Mouse (Mus musculus) layer of hippocampus, adult 8-10 months (tissue): ENCODE data around the gene Spns3. TPM values are rescaled to one million over a fixed set of nuclear protein-coding genes. Genes with fewer than 3 reads are reported as not detected.

Experiments
- DNase-seq, 2 experiments: peaks; one replicate each; pipeline ENCODE4 v3.0.0; 2022; ENCODE audit warnings: low spot score in 2 of 2
- total RNA-seq, 4 experiments: library from RNA; stranded (reverse); gene quantifications; 2 replicates each; pipeline ENCODE4 v1.2.4; 2022

Gene Spns3
- total RNA-seq, 4 experiments from 2014 or later = 0.33 to 0.58 (median 0.48) TPM

DNA sequence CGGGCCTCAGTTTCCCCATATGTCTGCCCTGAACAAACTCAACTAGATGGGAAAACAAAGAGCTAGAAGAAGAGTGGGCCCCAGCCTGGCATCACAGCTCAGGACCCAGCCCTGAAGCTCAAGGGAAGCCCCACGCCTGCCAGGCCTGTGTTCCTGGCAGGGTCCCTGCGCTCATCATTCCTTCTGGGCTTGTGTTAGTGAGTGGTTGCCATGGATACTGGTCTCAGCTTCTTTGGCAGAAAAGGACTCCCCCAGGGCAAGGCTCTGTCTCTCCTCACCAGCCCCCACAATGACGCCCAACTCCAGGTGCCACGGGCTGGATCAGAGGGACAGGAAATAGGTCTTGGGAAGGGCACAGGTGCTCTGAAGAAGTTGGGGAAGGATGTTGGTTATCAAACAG, 65.1 kb downstream of the Spns3 start:
- peak in 1 of 2 experiments; percentile 48 for DNase-seq

GRCm38 (mm10) chr11:72484549-72484948, 65.8 kb downstream of the Spns3 start:
- DNase-seq = no peak

DNA sequence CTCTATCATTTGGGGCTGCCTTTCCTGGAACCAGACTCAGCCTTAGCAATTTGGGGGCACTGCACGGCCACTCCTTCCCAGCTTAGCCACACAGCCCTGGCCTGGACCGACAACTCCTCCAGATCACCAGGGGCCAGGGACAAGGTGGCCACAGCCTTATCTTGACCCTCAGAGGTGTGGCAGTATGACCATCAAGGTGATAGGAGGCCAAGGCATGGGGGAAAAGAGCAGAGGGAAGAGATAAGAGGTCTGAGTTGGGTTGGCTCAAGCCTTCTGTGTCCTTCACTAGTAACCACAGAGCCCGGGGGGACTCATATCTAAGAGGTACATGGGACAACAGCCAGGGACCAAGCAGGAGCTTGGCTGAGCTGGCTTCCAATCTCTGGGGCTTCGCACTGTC, 68.4 kb downstream of the Spns3 start:
- no peak for DNase-seq

GRCm38 (mm10) chr11:72481313-72481712, 69.0 kb downstream of the Spns3 start:
- no peak for DNase-seq

GRCm38 (mm10) chr11:72479499-72479898, 70.8 kb downstream of the Spns3 start:
- DNase-seq = no peak

- no peak for DNase-seq
Observed at GRCm38 (mm10) chr11:72478228-72478627, 72.1 kb downstream of the Spns3 start.

DNA sequence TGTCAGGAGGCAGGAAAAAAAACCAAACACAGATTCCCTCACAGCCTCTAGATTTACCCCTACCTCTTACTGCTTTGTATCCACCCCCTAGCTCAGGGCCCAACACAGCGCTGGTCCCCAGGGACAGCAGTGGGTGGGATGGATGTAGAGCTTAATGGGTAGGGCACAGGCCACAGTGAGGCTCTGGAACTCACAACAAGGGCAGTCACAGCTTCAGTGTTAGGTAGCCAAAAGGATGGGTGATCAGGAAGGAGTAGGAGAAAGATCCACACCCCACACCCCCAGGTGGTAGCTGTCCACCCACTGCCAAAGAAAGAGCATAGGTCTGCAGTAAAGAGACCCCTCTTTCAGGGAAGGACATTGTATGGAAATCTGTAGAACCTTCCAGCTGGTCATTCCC, 72.7 kb downstream of the Spns3 start:
- DNase-seq = no peak

DNA sequence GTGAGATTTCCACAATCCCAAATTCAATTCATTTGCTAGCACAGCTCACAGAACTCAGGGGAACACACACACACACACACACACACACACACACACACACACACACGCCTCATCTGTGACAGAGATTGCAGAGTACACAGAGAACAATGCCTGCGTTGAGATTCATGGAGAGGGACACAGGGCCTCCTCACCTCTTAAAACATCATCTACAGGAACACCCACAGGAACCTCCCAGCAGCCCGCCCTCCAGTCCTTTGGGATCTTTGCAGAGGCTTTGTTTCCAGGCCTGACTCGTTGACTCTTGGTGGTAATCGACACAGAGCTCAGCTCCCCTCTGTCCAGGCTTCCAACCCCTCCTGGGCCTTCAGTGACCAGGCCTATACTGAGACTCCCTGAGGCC, 73.1 kb downstream of the Spns3 start:
- DNase-seq = no peak

GRCm38 (mm10) chr11:72476074-72476625, 74.2 kb downstream of the Spns3 start:
- no peak for DNase-seq

DNA sequence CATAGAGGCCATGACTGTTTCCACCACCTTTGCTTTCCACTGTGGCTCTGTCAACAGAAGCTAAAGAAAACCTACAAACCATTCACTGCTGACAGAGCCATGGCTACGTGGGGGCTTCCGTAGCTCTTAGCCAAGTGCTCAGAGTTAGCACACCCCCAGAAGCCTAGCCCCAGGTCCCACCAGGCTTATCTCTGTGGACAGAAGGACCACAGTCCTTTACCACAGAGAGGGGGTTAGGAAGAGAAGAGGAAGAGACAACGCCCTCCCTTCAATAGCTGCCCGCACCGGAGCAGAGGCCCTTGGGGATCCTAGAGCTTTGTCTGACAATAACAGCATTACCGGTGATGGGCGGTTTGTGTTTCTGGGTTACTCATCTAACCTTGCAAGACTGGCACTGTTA, 74.9 kb downstream of the Spns3 start:
- DNase-seq = no peak

DNA sequence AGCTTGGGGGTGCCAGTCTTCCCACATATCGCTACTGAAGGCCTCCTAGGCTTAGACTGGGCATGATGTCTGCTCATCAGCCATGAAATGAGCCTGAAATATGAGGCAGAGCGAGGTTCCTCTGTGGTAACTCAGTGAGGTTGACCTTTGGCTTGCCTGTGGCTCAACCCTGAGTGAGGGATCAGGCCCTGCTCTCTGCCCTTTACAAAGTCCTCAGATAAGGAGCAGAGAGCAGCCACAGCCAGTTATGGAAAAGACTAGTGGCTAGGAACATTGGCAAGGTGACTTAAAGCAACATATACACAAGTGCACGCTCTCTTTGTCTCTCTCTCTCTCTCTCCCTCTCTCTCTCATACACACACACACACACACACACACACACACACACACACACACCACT, 75.4 kb downstream of the Spns3 start:
- DNase-seq = no peak

DNA sequence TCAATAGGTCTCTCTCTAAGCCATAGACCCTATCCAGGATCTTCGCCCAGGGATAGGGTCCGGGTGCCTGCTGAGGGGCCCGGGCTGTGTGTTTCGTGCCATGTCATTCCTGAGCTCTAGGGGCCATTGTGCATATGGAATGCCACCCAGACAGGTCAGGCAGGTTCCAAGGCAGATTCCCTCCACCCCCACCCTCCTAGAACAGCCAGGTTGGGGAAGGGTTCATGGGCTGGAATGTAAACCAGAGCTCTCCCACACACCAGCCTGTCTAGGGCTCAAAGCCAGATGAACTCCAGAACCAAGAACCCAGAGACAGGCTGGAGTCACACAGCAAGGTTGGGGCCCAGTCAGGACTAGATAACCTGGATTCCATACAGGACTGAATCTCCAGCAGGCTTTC, 76.8 kb downstream of the Spns3 start:
- no peak for DNase-seq

DNA sequence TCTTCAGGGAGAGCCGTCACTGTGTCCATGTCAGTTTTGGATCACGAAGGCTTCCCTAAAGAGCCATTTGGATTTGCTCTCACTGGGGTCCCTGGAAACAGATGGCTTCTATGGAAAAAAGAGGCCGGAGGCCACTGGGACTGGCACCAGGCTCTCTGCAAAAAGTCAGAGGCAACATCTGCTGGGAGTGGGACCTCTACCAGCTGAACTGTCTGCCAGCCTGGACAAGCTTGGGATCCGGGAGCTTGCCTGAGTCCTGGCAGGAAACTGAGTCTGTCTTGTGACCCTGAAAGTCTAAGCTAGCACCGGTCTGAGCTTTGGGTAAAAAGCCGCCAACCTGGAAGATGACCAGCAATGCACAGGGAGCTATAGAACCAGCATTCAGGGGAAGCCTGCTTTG, 78.9 kb downstream of the Spns3 start:
- DNase-seq = no peak

- no peak for DNase-seq
Observed at GRCm38 (mm10) chr11:72470004-72470403, 80.3 kb downstream of the Spns3 start.

GRCm38 (mm10) chr11:72469217-72469616, 81.1 kb downstream of the Spns3 start:
- peak in 1 of 2 experiments; percentile 38 for DNase-seq

DNA sequence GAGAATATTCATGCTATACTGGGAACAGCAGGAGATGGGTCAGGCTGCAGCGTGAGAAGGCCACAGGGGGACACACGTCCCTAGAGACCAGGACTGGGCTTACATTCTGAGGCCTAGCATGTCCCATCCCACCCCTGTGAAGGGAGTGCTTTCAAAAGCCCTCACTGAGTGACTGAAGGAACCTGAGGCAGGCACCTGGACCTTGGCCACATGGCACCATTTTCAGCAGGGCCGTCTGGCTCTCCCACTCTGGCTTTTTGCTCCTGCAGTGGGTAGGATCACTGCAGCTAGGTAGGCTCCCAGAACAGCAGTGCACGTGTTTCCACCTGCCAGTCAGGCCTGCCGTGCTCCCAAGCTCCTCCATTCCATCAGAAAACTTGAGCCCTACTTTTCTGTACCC, 81.8 kb downstream of the Spns3 start:
- no peak for DNase-seq

DNA sequence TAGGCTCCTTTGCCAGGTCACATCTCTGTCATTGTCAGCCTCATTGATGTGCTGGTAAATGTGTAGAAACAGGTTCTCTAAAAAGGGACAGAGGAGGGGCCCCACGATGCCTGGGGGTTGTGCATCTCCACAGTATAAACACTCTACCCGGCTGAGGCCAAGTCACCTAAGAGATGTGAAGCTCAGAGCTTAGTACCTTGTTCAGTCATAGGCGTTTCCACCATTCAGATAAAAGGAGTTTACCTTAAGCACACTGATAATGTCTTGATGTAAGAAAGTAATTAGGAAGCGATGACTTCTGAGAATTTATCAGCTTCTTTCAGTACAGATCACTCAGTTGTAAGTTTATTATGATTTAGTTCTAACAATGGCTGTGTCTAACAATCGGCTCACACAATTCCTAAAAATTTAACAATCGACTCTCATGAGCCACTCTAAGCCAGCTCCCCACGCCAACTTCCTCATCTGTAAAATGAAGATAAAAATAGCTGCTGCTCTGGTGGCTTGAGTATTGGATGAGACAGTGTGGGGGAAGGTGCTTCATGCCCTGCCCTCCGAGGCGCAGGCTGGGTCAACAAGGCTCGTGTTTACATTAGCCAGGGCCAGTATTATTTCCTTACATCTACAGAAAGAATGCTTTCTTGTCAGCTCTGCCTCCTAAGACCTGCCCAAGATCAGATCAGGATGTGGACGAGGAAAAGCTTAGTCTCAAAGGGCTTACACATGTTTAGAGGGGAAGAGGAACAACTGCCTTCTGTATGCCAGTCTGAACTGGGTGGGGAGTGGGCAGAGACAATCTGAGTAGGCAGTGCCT, 83.4 kb downstream of the Spns3 start:
- DNase-seq = no peak

- no peak for DNase-seq
Observed at GRCm38 (mm10) chr11:72465978-72466693, 84.2 kb downstream of the Spns3 start.

- DNase-seq = no peak
Observed at GRCm38 (mm10) chr11:72464821-72465220, 85.5 kb downstream of the Spns3 start.

DNA sequence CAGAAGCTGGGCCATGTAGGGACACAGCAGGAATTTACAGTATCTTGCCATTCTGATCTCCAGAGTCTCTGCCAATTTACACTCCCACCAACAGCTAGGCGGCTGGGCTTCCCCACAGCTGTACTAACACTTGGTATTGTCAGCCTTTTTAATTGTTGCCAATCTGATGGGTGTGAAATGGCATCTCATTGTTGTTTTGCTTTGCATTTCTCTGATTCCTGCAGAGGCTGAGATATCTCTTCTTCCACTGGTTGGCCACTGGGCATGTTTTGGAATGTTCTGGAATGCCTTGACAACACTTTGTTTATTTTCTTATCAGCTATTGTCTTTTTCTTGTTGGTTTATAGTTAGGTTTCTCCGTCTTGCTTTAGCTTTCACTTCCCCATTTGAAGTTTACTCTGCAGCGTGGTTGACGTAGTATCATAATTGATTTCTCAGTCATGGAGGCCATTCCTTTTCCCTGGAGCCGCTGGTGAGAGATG, 88.8 kb downstream of the Spns3 start:
- no peak for DNase-seq

GRCm38 (mm10) chr11:72458502-72458901, 91.8 kb downstream of the Spns3 start:
- DNase-seq = no peak

DNA sequence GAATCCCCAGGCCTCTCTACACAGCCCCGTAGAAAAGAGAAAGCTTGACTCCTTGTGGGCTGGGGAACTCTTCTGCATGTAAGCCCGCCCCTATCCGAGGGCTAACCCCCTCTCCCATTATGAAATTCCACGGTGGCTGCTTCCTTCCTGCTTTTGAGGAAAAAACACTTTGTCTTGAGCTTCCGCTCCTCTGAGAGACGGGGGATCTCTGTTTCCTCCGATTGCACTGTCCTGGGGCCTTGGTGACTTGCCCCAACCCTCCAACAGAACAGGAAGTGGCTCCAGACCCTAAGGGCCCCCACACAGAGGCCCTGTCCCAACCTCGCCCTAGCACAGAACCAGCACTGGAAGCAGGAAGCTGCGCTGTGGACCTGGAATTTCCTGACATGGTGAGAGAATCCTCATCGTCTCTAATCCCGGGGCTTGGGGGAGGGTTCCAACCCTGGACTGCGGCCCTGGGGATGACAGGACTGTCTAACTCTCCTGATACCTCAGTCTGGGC, 92.3 kb downstream of the Spns3 start:
- DNase-seq = no peak
